Mouse (Mus musculus) activated CD4-positive, CD25-positive, alpha-beta regulatory T cell, adult 9 weeks (primary cell): ENCODE results near the gene Ncoa5. TPM values are rescaled to one million over a fixed set of nuclear protein-coding genes. Genes with fewer than 3 reads are reported as not detected.

Experiments
- polyA plus RNA-seq: library from polyadenylated mRNA; unstranded; fragments of 100-300 nt; shearing (Covaris generic); gene quantifications from one replicate; pipeline ENCODE4 v1.2.1, GENCODE M21; 2017

The Ncoa5 gene
- 55.5 TPM for polyA plus RNA-seq

DNA sequence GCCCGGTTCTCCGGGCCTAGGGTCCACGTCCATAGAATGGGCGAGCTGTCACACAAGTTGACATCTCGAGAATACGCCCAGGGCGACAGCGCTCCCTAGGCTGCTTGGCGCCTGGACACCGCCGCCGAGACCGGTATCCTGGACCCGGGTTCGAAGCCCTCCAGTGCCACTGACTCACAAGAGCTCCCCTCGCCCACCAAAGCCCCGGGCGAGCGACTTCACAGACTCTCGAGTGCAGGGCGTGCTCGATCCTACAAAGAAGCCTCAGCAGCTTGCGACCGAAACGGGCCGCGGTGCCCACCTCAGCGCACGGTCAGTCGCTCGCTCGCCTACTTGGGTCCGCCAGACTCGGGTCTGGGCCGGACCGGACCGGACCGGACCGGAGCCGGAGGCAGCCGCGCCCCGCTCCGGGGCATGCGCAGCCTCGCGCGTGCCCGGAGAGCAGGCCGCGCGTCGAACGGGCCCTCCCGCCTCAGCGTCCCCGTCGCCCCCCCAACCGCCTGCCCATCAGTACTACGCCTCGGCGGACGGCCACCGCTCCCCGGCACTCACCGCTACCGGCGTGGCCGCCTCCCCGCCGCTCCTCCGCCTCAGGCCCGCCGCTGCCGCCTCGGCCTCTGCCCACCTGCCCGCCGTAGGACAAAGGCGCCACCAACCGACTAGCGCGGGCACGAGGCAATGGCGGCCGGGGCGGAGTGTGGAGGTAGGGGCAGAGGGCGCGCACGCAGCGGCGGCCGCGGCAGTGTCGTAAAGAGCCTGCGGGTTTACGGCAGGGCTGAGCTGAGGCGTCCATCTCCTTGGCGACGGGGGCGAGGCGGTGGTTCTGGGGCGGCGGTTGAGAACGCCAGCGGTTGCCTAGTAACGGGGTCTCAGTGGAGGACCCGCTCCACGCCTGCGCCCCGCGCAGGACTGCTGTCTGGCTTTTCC is at the start of gene Ncoa5:
TSS of gene Ncoa5 (minus strand) at position 737 of the 927 bp plus-strand sequence.

DNA sequence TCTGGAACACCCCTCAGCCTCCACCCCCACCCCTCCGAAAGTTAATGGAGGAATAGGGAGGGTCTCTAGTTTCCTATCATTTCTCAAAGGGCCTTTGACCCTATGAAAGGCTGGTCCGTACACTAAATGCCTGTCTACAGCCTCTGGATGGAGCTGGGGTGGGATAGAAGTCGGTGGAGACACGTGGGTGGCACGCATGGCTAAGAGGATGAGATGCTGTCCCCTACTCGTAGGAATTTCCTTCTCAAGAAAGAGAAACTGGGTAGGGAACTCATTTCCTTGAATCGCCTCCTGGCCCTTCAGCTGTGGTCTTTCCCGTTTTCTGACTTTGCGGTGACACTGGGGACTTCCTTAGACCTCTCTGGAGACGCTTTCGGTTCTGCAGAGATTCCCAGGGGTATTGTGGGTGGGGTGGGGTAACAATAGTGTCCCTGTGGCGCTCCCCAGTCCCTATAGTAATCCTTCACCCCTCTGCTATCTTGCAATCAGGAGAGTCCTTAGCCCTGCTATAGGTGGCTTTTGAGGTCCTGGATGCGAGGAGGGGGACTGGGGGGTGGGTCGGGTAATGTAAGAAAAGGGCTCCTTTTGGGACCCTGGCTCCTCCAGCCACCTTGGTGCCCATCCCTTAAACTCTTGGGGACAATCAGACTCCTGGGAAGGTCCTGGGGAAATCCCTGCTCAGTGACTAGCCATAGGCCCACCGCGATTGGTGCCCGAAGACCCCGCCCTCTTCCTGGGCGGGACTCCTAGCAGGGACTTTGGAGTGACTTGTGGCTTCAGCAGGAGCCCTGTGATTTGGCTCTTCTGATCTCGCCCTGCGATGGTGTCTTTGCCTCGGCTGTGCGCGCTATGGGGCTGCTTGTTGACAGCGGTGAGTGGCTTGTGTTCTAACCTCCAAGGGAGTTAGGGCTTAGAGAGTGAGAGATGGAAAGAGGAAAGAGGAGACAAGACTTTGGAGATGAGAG is 20.5 kb upstream of the Ncoa5 start, which contains the start of gene Cd40:
TSS of gene Cd40 (plus strand) at position 740 of the 965 bp plus-strand sequence.

DNA sequence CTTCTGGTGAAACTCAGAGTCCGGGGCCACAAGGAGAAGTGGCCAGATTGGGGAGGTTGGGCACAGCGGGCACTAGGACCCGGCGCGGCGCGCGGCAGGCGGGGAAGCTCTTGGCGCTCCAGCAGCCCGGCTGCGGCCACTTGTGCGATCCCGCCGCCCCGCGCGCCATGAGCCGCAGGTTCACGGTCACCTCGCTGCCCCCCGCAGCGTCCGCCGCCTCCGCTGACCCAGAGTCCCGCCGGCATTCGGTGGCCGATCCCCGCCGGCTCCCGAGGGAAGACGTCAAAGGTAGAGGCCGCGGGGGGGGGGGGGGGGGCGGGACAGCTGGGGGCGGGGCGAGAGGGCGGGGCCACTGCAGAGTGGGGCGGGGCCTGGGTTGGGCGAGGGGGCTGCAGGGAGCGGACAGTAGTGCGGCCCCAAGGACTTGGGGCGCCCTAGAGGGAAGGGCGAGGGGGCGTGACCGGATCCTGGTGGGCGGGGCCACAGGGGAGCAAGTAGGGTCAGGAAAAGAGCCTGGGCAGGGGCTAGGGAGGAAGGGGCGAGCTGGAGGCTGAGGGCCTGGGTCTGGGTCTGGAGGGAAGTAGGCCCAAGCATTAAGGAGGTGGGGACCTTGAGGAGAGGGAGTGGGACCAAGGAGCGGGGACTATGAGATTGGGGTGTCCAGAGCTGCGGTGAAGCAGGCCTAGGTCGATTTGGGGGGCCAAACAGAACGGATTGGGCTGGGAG is 73.8 kb downstream of the Ncoa5 start, which contains the start of gene Slc12a5:
TSS of gene Slc12a5 (plus strand) at position 87 of the 726 bp plus-strand sequence.

Other genes starting within 250 kb of the Ncoa5 start
- gene Snx21, start 249.0 kb downstream of the Ncoa5 start, polyA plus RNA-seq: 8.1 TPM
- gene Acot8, start 230.0 kb downstream of the Ncoa5 start, polyA plus RNA-seq: 42.7 TPM
- 9.2 TPM for gene Zswim3, start 229.8 kb downstream of the Ncoa5 start, polyA plus RNA-seq
- 26.5 TPM for gene Zswim1, start 212.2 kb downstream of the Ncoa5 start, polyA plus RNA-seq
- gene Spata25, start 206.3 kb downstream of the Ncoa5 start, polyA plus RNA-seq: 0.60 TPM
- 202 TPM for gene Ctsa, start 202.0 kb downstream of the Ncoa5 start, polyA plus RNA-seq
- gene Neurl2, start 201.4 kb downstream of the Ncoa5 start, polyA plus RNA-seq: 1.9 TPM
- gene Pltp, start 177.2 kb downstream of the Ncoa5 start, polyA plus RNA-seq: 0.87 TPM
- 123 TPM for gene Pcif1, start 155.6 kb downstream of the Ncoa5 start, polyA plus RNA-seq
- gene Zfp335, start 123.1 kb downstream of the Ncoa5 start, polyA plus RNA-seq: 45.3 TPM
- gene Mmp9, start 94.1 kb downstream of the Ncoa5 start, polyA plus RNA-seq: 13.8 TPM
- gene Slc12a5, start 74.1 kb downstream of the Ncoa5 start, polyA plus RNA-seq: 0.28 TPM
- 1.4 TPM for gene Cd40, start 20.8 kb upstream of the Ncoa5 start, polyA plus RNA-seq
- gene 1700025C18Rik, start 55.9 kb upstream of the Ncoa5 start, polyA plus RNA-seq: not detected
- not detected for gene Cdh22, start 200.0 kb upstream of the Ncoa5 start, polyA plus RNA-seq